Mouse (Mus musculus): ENCODE results near the gene Wnt3a.

Gene Wnt3a

DNA sequence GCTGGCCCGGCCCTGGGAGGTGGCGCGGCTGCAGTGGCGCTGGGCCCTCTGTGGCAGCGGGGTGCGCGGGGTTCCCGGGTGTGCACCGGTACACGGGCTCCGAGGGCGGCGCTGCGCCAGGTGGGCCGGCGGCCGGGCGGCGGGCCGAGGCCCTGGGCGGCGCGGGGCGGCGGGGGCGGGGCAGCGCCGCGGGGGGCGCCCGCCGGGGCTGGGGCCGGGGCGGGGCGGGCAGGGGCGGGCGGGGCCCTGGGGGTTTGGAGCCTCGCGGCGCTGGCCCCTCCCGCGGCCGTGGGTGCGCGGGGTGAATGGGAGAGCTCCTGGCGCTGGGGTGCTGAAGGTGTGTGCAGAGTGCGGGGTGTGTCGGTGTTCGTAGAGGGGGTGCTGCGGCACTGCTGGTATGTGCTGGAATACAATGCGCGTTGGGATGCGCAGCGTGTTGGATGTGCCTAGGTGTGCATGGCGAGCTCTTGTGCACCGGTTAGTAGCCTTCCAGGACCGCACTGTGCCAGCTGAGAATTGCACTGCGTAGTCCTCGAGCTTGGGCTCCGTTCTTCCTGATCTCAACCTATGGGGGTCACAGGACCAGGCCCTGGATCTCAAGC, at the start of gene Wnt3a:
Wnt3a (minus strand) TSS at position 51 of the 602 bp plus-strand sequence.
- no peak for DNase-seq (ENCODE audit: low spot score in 2 of 2)

DNA sequence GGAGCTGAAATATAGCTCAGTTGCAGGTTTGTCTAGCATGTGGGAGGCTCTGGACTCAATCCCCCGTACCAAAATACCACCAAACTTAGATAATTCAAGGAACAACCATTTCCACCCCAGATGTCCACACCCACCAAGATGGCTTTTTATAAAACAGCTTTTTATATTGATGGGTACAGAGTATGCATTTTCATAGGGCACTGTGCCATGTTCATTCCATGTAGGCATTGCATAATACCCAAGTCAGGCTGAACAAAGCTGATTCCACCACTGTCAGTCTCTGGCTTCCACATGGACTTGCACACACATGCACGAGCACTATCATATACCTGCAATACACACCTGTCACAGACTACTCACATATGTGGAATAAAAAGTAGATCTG, 48.2 kb upstream of the Wnt3a start:
- no peak for DNase-seq (ENCODE audit: low spot score in 2 of 2)

DNA sequence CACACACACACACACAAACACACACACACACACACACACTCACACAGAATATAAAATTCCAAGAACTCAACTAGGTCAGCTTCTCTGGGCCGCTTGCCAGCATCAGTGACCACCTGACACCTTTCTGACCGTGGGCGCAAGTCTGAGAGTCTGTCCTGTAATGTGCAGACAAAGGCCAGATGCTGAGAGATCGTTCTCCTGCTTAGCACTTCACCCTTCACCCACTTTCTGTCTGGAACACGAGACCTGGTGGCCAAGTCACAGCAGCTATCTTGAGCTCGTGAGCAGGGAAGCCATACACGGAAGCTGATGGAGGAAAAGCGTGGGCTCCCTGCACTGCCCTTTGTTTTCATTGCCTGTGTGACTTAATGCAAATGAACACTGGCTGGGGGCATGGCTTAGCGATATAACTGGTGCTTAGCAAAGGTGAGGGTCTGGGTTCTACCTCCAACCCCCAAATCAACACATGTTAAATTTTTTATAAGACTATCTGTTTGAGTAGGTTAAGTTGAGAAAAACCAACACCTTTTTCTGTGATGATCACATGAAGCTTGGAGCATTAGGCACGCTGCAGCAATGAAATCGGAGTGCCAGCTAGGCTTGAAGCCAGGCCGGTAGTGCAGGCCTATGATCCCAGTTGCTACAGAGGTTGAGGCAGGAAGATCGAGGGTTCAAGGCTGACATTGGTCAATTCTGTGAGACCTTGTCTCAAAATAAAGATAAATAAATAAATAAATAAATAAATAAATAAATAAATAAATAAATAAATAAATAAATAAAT, 47.6 kb upstream of the Wnt3a start:
- DNase-seq (ENCODE audit: low spot score in 2 of 2), result no peak

DNA sequence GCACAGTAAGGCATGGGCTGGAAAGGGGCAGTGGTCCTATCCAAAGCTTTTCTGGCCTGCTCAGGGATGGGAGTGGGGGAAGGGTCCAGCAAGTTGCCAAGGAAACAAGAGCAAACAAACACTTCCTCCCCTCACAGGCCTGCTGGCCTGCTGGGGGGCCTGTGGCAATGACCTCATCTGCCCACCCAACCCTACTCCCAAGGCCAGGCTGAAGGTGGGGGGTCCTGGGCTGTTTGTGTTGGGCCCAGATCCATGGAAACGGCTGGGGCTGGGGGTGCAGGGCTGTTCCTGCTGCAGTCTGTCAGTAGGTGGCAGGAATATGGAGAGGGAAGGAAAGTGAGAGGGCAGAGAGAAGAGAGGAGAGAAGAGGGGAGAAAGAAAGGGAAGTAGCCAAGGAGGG, 45.8 kb upstream of the Wnt3a start:
- no peak for DNase-seq (ENCODE audit: low spot score in 2 of 2)

DNA sequence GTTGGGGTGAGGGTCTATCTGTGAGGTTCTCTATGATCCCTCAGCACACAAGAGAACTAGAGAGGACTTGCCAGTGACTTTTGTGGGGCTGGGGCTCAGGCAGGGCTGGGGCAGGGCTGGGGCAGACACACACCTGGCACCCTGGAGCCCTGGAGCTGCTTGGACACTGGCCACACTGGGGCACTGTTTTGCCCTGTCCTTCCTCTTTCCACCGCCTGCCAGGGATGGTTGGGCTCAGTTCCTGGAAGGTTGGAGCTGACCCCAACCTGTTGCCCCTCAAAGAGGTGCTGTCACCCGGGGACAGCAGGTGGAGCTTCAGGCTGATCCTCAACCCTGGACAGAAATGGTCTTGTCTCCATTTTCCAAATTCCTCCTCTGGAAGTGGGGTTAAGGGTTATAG, 45.4 kb upstream of the Wnt3a start:
- no peak for DNase-seq (ENCODE audit: low spot score in 2 of 2)

DNA sequence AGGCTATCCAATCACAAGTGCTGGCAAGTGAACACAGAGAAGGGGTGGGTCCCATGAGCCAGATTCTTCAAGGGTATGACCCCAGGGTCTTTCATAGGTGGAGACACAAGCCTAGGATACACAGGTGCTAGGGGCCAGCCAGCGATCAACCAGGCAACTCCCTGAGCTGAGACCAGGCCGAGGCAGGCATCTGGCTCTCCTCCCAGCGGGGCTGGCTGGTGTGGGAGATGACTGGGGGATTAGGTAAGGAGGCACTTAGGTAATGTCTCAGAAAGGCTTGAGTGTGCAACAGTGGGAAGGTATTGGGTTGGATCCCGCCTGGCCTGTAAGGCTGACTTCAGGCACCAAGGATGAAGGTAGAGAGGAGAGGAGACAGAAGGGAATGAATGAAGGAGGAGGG, 44.6 kb upstream of the Wnt3a start:
- DNase-seq (ENCODE audit: low spot score in 2 of 2), result no peak

DNA sequence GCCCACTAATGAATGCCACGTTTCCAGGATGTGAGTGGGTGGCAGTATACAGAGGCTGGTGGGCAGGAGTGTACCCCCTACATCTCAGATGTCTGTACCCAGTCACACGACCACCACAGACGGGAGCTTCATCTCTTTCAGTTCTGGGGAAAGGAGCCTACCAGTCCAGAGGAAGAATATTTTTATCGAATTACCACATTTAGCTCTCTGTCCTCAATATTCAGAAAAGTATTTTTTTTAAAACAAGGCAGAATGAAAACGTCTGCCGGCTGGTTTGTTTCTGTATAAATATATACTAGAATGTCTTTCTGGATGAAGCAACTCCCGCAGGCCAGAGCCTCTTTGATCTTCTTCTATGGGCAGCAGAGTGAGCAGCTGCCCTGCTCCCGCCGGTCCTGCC, 42.4 kb upstream of the Wnt3a start:
- DNase-seq (ENCODE audit: low spot score in 2 of 2), result no peak

DNA sequence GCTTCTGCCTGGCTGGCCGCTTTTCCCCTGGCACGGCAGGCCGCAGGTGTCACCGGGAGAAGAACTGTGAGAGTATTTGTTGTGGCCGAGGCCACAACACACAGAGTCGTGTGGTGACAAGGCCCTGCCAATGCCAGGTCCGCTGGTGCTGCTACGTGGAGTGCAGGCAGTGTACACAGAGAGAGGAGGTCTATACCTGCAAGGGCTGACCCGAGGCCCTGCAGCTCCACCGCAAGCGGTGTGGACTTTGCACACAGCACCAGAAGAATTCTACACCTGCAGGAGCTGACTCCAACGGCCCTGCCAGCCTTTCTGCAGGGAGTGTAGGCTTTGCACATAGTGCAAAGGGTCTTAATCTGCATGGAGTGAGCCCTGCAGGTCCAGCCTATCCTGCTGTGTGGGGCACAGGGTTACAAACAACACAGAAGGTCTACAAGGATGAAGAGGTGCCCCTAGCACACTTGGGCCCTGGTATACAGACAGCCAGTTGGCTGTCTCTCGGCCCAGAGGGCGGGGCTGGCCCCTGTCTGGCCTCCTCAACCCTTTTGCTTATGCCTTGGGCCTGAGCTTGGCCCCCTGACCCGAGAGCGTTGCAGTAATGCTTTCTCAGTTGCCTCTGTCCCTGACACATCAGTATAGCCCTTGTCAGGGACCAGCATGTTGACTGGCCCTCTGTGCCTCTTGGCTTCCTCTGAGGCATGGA, 40.8 kb upstream of the Wnt3a start:
- no peak for DNase-seq (ENCODE audit: low spot score in 2 of 2)

DNA sequence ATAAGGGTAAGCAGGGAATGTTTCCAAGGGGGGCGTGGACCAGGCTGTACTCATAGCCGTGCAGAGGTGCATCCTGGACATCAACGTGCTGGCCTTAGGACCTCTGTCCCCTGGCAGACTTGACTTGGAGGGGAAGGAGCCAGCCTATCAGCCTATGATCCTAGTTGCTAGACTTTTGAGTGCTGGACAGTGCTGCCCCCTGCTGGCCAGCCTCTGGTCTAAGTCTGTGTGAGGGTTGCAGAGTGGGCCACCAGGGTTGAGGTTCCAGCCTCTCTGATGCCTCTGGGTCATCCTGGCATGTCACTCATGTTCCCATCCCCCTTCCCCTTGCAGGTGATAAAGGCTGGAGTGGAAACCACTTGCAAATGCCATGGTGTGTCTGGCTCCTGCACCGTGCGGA, 40.0 kb upstream of the Wnt3a start:
- peak; percentile 46 to 83 for DNase-seq (ENCODE audit: low spot score in 2 of 2)

DNA sequence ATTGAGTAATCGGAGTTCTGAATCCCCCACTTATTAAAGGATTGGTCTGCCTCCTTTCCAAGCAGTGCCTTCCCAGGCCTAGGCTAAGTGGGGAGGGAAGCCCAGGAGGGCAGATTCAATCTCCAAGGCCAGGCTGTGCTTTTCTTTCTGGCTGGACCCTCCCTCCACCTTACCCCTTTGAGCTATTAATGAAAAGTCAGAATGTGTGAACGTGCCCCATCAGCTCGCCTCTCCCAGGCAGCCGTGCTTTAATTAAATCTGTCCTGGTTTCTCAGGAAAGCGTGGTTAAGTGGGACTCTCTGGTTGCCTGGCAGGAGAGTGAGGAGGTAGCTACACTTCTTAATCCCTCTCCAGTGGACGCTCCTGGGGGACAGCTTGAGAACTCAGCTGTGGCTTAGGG, 39.1 kb upstream of the Wnt3a start:
- DNase-seq (ENCODE audit: low spot score in 2 of 2), result no peak

DNA sequence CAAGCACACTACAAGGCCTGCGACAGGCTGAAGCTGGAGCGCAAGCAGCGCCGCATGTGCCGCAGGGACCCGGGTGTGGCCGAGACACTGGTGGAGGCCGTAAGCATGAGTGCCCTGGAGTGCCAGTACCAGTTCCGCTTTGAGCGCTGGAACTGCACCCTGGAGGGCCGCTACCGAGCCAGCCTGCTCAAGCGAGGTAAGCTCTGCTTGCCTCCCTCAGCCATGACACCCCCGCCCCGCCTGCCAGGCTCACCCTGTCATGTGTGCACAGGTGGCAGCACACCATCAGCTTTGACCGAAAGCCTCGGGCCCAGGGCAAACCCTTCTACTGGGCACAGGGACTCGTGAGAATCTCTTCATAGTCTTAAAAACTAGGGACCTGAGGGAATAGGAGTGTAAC, 37.1 kb upstream of the Wnt3a start:
- no peak for DNase-seq (ENCODE audit: low spot score in 2 of 2)

DNA sequence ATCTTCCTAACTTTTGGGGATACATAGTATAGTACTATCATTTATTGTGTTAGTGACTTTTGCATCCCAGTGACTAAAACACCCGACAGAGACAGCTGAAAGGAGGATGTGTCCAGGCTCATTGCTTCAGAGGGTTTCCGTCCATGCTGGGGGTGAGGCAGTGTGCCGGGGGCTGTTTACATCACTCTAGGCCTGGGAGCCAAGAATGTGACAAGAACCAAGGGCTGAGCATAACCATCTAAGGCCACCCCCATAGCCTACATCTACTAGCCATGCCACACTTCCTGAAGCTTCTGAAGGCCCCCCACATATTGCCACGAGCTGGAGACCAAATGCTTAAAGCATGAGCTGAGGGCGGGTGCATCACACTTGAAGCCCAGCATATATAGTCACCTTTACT, 34.2 kb upstream of the Wnt3a start:
- no peak for DNase-seq (ENCODE audit: low spot score in 2 of 2)

DNA sequence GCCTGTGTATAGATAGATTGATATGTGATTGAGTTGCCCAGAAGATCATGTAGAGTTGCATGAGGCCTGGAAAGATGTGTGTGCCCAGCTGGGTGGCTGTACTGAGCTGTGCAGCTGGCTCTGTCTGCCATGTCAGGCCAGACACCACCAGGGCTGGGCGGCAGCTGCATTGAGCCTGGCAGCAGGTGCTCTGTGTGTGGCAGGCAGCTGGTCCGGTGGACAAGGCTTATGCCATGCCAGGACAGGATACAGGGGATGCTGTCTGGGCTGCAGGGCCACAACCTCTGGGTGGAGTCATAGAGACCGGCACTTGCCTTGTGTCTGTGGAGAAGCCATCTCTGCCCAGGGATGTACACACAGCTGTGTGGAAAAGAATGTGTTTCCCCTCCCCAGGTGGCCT, 32.4 kb upstream of the Wnt3a start:
- DNase-seq (ENCODE audit: low spot score in 2 of 2), result no peak

DNA sequence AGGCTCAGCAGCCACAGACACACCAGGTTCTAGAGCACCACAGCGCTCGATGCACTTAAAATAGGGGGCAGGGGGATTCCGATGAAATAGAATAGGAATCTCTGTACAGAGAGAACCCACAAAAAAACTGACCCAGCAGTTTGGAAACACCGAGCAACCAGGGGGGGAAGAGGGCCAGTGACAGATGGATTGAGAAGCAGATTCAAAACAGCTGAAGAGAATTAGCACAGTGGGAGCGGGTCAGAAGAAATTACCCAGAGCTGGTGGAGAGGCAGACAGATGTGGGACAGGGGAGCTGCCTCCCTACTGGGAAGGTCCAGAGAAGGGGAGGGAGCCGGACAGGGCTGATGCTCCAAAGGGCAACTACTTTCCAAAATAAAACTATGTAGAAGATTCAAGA, 26.0 kb upstream of the Wnt3a start:
- DNase-seq (ENCODE audit: low spot score in 2 of 2), result no peak

DNA sequence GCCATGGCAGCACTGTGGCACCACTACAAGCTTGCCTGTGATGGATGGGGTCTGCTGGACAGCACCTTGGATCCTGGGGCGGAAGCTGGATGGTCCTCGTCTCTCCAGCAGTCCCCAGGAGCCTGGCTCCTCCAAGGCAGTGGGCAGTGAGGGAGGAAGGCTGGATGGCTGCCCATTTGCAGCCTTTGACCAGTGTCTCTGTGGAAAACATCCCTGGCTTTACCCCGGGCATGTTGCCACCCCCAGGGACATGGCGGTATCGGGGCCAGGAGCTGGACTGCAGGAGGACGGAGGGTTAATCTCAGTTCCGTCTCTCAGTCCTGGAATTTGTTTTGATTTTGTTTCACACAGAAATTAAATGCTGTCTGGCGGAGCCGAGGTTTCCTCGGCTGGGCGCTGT, 23.4 kb upstream of the Wnt3a start:
- no peak for DNase-seq (ENCODE audit: low spot score in 2 of 2)

DNA sequence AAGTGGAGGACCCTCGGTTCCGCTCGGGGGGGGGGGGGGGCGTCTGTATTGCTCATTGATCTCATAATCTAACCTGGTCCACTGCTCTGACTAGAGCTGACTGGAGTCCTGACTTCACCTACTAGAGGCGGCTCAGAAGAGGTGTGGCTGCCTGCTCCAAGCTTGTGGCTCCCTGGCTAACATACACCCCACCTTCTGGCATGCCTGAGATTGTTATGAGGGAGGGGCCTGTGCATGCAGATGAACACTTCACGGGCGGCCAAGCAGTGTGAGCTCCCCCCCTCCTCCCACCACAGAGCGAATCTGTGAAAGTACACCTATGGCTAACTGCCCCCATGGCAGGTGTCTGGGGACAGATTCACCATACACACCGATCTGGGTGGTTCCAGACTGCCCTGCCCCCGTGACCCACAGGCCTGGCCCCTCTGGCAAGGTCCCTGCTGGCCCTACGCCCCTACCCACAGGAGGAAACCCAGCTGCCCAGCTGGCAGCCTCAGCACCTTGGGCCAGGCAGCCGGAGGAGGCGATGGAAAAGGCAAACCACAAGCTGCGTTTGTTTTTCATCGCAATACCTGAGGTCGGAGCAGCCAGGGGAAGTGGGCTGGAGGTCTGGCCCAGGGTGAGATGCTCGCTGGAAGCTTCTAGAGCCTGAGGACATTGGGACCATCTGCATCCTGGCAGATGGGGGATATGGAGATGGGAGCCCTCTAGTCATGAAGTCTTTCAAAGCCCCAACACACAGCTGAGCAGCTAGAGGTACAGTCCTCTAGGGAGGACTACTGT, 22.7 kb upstream of the Wnt3a start:
- no peak for DNase-seq (ENCODE audit: low spot score in 2 of 2)

DNA sequence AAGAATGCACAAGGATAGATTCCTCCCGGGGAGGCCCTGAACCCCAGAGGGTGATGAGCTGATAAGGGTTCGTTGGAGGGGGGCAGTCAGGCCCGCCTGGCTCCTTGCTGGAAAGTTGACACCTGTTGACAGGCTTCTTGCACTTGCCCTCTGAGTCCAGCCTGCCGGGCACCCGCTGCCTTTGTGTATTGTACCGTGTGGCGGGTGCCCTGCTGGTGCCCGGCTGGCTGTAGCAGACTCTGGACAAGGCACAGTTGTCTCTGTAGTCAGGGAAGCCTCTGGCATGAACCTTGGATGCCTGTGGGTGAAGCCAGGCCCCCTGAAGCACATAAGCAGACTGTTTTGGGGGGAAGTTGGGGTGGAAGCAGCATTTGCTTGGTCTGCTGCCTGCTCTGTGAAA, 21.9 kb upstream of the Wnt3a start:
- no peak for DNase-seq (ENCODE audit: low spot score in 2 of 2)

DNA sequence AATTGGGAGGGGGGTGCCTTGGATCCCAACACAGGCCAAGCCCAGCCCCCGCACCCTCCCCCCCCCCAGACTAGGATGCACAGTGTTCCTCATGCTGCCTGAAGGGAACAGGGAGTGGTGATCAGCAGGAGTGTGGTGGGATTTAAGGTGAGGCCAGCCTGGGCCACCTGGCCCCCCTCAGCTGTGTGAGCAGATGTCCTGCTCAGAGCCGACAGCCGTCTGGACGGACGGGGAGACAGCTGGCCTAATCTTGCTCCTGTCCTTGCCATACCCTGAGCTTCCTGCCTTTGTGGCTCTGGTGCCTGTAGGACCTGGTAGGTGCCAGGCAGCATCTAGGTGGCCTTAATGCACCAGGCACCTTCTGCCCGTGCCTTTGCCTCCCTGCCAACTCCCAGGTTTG, 21.5 kb upstream of the Wnt3a start:
- DNase-seq (ENCODE audit: low spot score in 2 of 2), result no peak

DNA sequence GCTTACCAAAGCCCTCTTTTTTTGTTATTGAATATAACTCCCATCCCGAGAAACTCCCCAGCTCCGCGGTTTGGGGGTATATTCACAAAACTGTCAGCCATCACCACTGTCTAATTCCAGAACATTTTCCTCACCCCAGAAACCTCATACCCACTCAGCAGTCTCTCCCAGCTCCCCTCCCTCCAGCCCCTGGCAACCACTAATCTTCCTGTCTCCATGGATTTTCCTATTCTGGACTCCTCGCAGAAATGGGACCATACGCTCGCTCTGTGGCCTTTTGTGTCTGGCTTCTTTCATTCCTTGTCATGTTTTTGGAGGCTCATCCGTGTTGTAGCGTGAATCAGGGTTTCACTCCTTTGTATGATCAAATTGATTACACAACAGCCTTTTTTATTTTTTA, 19.4 kb upstream of the Wnt3a start:
- DNase-seq (ENCODE audit: low spot score in 2 of 2), result no peak

DNA sequence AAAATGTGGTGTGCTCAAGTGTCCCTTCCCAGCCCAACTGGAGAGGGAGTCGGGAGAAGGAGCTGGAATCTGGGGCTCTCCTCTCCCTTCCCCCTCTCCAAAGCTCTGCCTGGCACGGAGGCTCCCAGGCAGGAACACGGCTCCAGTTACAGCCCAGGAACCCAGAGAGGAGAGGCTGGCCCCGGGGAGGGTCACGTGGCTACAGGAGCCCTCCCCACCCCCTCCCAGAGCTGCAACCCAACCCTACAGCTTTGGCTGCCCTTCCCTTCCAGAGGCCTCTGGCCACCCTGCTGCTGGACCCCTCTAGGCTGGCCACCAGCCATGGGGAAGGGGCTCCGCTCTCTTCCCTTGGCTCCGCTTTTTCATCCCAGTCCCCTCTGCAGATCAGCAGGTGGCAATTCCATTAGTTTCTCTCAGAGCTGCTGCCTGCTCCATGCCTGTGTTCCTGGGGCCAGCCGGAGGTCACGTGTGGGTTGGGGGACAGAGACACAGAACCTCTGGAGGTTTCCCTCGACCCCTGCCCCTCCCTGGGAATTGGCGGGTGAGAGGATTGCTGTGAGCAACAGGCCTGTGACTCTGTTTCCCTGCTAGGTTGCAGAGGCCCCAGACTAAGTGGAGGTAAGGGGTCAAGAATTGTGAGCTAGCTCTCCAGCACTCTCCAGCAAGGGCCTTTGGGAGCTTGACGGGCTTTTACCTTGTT, 18.7 kb upstream of the Wnt3a start:
- DNase-seq (ENCODE audit: low spot score in 2 of 2), result no peak

DNA sequence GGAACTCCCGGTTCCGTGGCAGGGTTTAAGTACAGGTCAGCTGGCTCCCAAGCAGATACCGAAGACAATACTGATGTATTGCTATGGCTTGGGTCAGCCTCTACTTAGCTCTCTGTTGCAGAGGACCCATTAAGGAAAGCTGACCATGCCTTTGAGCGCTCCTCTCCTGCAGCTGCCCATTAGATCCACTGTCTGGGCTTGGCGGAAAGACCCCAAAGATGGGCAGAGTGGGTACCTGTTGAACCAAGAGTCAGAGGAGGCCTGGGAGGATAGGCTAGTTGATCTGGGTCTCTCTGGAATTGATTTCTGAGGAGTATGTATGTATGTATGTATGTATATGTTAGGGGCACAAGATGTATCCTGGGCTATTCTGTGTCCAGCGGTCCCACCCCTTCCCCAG, 18.1 kb upstream of the Wnt3a start:
- no peak for DNase-seq (ENCODE audit: low spot score in 2 of 2)

DNA sequence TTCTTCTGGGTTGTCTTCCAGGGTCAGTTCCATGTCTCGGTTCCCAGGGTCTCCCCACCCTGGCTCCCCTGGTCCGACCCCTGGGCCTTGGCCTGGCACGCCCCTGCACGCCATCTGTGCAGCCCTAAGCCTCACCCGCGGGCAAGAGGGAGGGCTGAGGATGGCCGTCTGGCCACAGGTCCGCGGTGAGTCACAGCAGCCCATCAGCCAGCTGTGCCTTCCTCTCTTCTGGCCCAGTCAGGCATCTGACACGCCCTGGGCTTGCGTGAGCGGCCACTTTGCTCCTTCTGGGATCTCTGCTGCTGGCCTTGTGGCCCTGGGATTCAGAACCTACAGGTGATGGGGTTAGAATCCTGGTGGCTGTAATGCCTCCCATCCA, 17.6 kb upstream of the Wnt3a start:
- DNase-seq (ENCODE audit: low spot score in 2 of 2), result no peak

Data from spleen, postnatal 4 days (tissue).